Mouse (Mus musculus) forebrain, embryonic 11.5 days (tissue): ENCODE measurements around the gene Tesk2. TPM values are rescaled to one million over a fixed set of nuclear protein-coding genes. Genes with fewer than 3 reads are reported as not detected.
A peak's percentile ranks its signal among the peaks of the same experiment; 100 is the strongest.
"Not testable (repeated sequence)": the region's sequence is repeated elsewhere in the genome, so short reads cannot be mapped to it uniquely, and the experiment has no call there.

ENCODE experiments used
- ATAC-seq: fragments of 200-750 bp; cut with Nextera tagmentation; replicated peaks from 2 replicates; pipeline ENCODE4 v1.8.0; 2017; ENCODE audit warnings: moderate TSS enrichment; ENCODE audit not compliant: low FRiP score
- DNase-seq: peaks from one replicate; pipeline ENCODE4 v3.0.0-alpha.2; 2017; ENCODE audit warnings: low spot score
- H3K27ac ChIP-seq: fragments of 300-500 bp; sonication (generic); 2 replicates; pipeline ENCODE4 v1.5.1; 2014; ENCODE audit warnings: low read depth, low read length
- H3K27me3 ChIP-seq: fragments of 300-500 bp; sonication (generic); 2 replicates; pipeline ENCODE4 v1.6.1; 2014; ENCODE audit warnings: mild to moderate bottlenecking, low read length, mixed read lengths; ENCODE audit not compliant: control insufficient read depth, insufficient read depth
- H3K36me3 ChIP-seq: fragments of 300-500 bp; sonication (generic); 2 replicates; pipeline ENCODE4 v1.6.1; 2014; ENCODE audit warnings: mild to moderate bottlenecking, low read length, moderate library complexity, mixed read lengths; ENCODE audit not compliant: control insufficient read depth, insufficient read depth
- H3K4me1 ChIP-seq: fragments of 300-500 bp; sonication (generic); replicated peaks from 2 replicates; pipeline ENCODE4 v1.6.1; 2014; ENCODE audit warnings: low read length, mixed read lengths; ENCODE audit not compliant: control insufficient read depth, insufficient read depth
- H3K4me2 ChIP-seq: fragments of 300-500 bp; sonication (generic); 2 replicates; pipeline ENCODE4 v1.6.1; 2014; ENCODE audit warnings: low read depth, mild to moderate bottlenecking, low read length, moderate library complexity, mixed read lengths; ENCODE audit not compliant: severe bottlenecking
- H3K4me3 ChIP-seq: fragments of 300-500 bp; sonication (generic); 2 replicates; pipeline ENCODE4 v1.5.1; 2014; ENCODE audit warnings: low read depth, low read length
- H3K9ac ChIP-seq: fragments of 300-500 bp; sonication (generic); 2 replicates; pipeline ENCODE4 v1.6.1; 2014; ENCODE audit warnings: low read length
- H3K9me3 ChIP-seq: fragments of 300-500 bp; sonication (generic); 2 replicates; pipeline ENCODE4 v1.6.1; 2016; ENCODE audit warnings: low read length, mixed read lengths; ENCODE audit not compliant: control insufficient read depth
- WGBS: fragments of 180-500 bp; shearing (Covaris S2); extraction: QIAGEN DNeasy Blood & Tissue Kit; methylation state at CpG from one replicate; pipeline ENCODE4 v1.1.7; 2014; 5-methylcytosine and 5-hydroxymethylcytosine counted together
- polyA plus RNA-seq: library from polyadenylated mRNA; unstranded; fragments of >200 nt; fragmentation: Nextera tagmentation; extraction: Ambion mirVana; gene quantifications from 2 replicates; pipeline ENCODE4 v1.2.1, GENCODE M21; 2014

The Tesk2 gene
- 8.6 TPM in 2 replicates for polyA plus RNA-seq

- under 1% methylated on average over 34 of the region's 34 CpGs for WGBS
Observed at GRCm38 (mm10) chr4:116720343-116721097, at the start of gene Tesk2. Gene Tesk2 (plus strand): TSS chr4:116720948.

GRCm38 (mm10) chr4:116672785-116673184 lies 48.0 kb upstream of the Tesk2 start:
- WGBS, result 70% methylated on average over 2 of the region's 2 CpGs
- H3K4me1 ChIP-seq, result no peaks in the 10 kb centered on the region
- no peaks in the 10 kb centered on the region for H3K27me3 ChIP-seq
- H3K9me3 ChIP-seq, result no peaks in the 10 kb centered on the region
- no peak overlapping the region for H3K4me2 ChIP-seq
- H3K9ac ChIP-seq, result no peak overlapping the region
- no peak overlapping the region for H3K4me3 ChIP-seq
- no peaks in the 10 kb centered on the region for H3K36me3 ChIP-seq
- H3K27ac ChIP-seq, result no peak overlapping the region
- DNase-seq, result no peak
- ATAC-seq, result no peak

More at GRCm38 (mm10) chr4:116720343-116721097, at the start of gene Tesk2:
- peak; percentile 98 for ATAC-seq
- H3K27me3 ChIP-seq, result no peaks in the 10 kb centered on the region
- peak within 1 kb of the TSS; percentile 80 for H3K9ac ChIP-seq
- H3K4me2 ChIP-seq, result peak within 1 kb of the TSS; percentile 93
- peaks cover 5% of the 10 kb centered on the region; the same call in 1 of the 2 replicates for H3K4me1 ChIP-seq
- H3K9me3 ChIP-seq, result no peaks in the 10 kb centered on the region
- peak; percentile 96 for DNase-seq
- no peaks in the 10 kb centered on the region for H3K36me3 ChIP-seq
- peak within 1 kb of the TSS; percentile 73 for H3K27ac ChIP-seq
- peak within 1 kb of the TSS; percentile 75 for H3K4me3 ChIP-seq

- H3K9ac ChIP-seq, H3K27ac ChIP-seq, ATAC-seq, H3K4me3 ChIP-seq, H3K4me2 ChIP-seq, H3K9me3 ChIP-seq, H3K27me3 ChIP-seq, H3K4me1 ChIP-seq, H3K36me3 ChIP-seq, DNase-seq: not testable (repeated sequence)
- 93% methylated on average over 6 of the region's 6 CpGs for WGBS
Observed at GRCm38 (mm10) chr4:116674761-116675160, 46.0 kb upstream of the Tesk2 start.

- ATAC-seq (no peak), DNase-seq (no peak)
- no peak overlapping the region for H3K4me2 ChIP-seq
- no peak overlapping the region for H3K27ac ChIP-seq
- no peak overlapping the region for H3K9ac ChIP-seq
- H3K4me1 ChIP-seq, result no peaks in the 10 kb centered on the region
- H3K27me3 ChIP-seq, result no peaks in the 10 kb centered on the region
- H3K9me3 ChIP-seq, result no peaks in the 10 kb centered on the region
- H3K4me3 ChIP-seq, result no peak overlapping the region
- 89% methylated on average over 3 of the region's 3 CpGs for WGBS
- no peaks in the 10 kb centered on the region for H3K36me3 ChIP-seq
Observed at GRCm38 (mm10) chr4:116676027-116676426, 44.7 kb upstream of the Tesk2 start.

- Histone ChIP-seq H3K27ac (no peak overlapping the region), H3K27me3 (no peaks in the 10 kb centered on the region), H3K4me1 (no peaks in the 10 kb centered on the region), H3K9me3 (no peaks in the 10 kb centered on the region), H3K36me3 (no peaks in the 10 kb centered on the region), H3K4me2 (no peak overlapping the region), H3K4me3 (no peak overlapping the region), H3K9ac (no peak overlapping the region)
- DNase-seq (no peak), ATAC-seq (no peak)
- WGBS, result 84% methylated on average over 1 of the region's 1 CpGs
Observed at GRCm38 (mm10) chr4:116677808-116678207, 42.9 kb upstream of the Tesk2 start.

GRCm38 (mm10) chr4:116679141-116679540 lies 41.6 kb upstream of the Tesk2 start:
- Histone ChIP-seq H3K4me1 (no peaks in the 10 kb centered on the region), H3K9ac (no peak overlapping the region), H3K9me3 (no peaks in the 10 kb centered on the region), H3K36me3 (no peaks in the 10 kb centered on the region), H3K27ac (no peak overlapping the region), H3K4me3 (no peak overlapping the region), H3K4me2 (no peak overlapping the region), H3K27me3 (no peaks in the 10 kb centered on the region)
- WGBS, result 74% methylated on average over 5 of the region's 5 CpGs
- ATAC-seq (no peak), DNase-seq (no peak)

GRCm38 (mm10) chr4:116680521-116680920 lies 40.2 kb upstream of the Tesk2 start:
- H3K9ac ChIP-seq, H3K4me1 ChIP-seq, H3K4me3 ChIP-seq, ATAC-seq, H3K36me3 ChIP-seq, H3K4me2 ChIP-seq, H3K27ac ChIP-seq, H3K27me3 ChIP-seq, H3K9me3 ChIP-seq, DNase-seq: not testable (repeated sequence)
- 91% methylated on average over 4 of the region's 4 CpGs for WGBS

- no peak overlapping the region for H3K4me3 ChIP-seq
- H3K4me1 ChIP-seq, result peaks cover 6% of the 10 kb centered on the region
- no peak overlapping the region for H3K27ac ChIP-seq
- ATAC-seq (no peak), DNase-seq (no peak)
- 88% methylated on average over 4 of the region's 4 CpGs for WGBS
- no peaks in the 10 kb centered on the region for H3K27me3 ChIP-seq
- no peak overlapping the region for H3K9ac ChIP-seq
- no peaks in the 10 kb centered on the region for H3K9me3 ChIP-seq
- no peaks in the 10 kb centered on the region; the same call in 1 of the 2 replicates for H3K36me3 ChIP-seq
- H3K4me2 ChIP-seq, result no peak overlapping the region
Observed at GRCm38 (mm10) chr4:116683957-116684356, 36.8 kb upstream of the Tesk2 start.

- Histone ChIP-seq H3K9me3 (no peaks in the 10 kb centered on the region), H3K27me3 (no peaks in the 10 kb centered on the region), H3K36me3 (no peaks in the 10 kb centered on the region; the same call in 1 of the 2 replicates), H3K27ac (peak overlapping the region; percentile 92; the same call in 1 of the 2 replicates), H3K4me1 (peaks cover 6% of the 10 kb centered on the region), H3K4me3 (no peak overlapping the region), H3K9ac (peak overlapping the region; percentile 83), H3K4me2 (no peak overlapping the region; the same call in 1 of the 2 replicates)
- no peak for DNase-seq
- 64% methylated on average over 2 of the region's 2 CpGs for WGBS
- no peak for ATAC-seq
Observed at GRCm38 (mm10) chr4:116684665-116685064, 36.1 kb upstream of the Tesk2 start.
